Mouse (Mus musculus) gastrocnemius, adult 2 months (tissue): ENCODE measurements around the gene Sucnr1. TPM values are rescaled to one million over a fixed set of nuclear protein-coding genes. Genes with fewer than 3 reads are reported as not detected.

ENCODE experiments used
- DNase-seq: peaks from one replicate; pipeline ENCODE4 v3.0.0; 2022
- H3K27ac ChIP-seq: fragments of 200-600 bp; 2 replicates; pipeline ENCODE4 v1.8.1; 2022; ENCODE audit warnings: mild to moderate bottlenecking
- H3K4me3 ChIP-seq: fragments of 200-600 bp; 2 replicates; pipeline ENCODE4 v1.8.1; 2022; ENCODE audit warnings: mild to moderate bottlenecking, moderate library complexity
- CTCF ChIP-seq: fragments of 200-600 bp; IDR thresholded peaks from 2 replicates; pipeline ENCODE4 v1.8.1; 2022; ENCODE audit warnings: antibody characterized with exemption, mild to moderate bottlenecking, moderate library complexity
- intact Hi-C: fragments of 180-260 bp; cut with DNase I; formaldehyde crosslinking; loops from one replicate; pipeline ENCODE4 v1.15.1; 2025
- long read RNA-seq, 2 experiments: library from polyadenylated mRNA; stranded (forward); transcript quantifications; one replicate each; pipeline ENCODE4 v2.0.0; 2021
- total RNA-seq, 2 experiments: library from RNA; stranded (reverse); gene quantifications; 2 replicates each; pipeline ENCODE4 v1.2.3; 2021

Gene Sucnr1
- total RNA-seq: not detected
- long read RNA-seq, experiment 1: 0 reads
- long read RNA-seq, experiment 2: 0 reads

DNA sequence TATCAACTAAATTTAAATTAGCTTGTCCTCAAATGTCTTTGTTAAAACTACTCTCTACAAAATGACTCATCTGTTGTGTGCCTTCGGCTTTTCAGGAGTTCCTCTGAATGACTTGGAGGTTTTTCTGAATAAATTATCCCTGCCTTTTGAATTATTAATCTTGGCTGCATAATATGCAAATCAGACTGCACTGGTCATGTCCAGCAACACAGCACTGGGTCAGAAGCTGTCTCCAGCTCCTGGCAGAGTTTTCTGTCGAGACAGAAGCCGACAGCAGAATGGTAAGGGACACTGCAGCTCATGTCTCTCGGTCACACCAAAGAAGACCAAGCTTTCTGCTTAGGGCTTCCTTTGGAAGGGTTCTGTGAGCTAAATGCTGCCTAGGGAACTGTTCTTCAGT is at the start of gene Sucnr1:
Gene Sucnr1, plus strand, starts transcription at position 222 of the 400 bp plus-strand sequence.
- peak within 1 kb of the TSS; percentile 28; the same call in 1 of the 2 replicates for H3K4me3 ChIP-seq
- DNase-seq: peak; percentile 22

DNA sequence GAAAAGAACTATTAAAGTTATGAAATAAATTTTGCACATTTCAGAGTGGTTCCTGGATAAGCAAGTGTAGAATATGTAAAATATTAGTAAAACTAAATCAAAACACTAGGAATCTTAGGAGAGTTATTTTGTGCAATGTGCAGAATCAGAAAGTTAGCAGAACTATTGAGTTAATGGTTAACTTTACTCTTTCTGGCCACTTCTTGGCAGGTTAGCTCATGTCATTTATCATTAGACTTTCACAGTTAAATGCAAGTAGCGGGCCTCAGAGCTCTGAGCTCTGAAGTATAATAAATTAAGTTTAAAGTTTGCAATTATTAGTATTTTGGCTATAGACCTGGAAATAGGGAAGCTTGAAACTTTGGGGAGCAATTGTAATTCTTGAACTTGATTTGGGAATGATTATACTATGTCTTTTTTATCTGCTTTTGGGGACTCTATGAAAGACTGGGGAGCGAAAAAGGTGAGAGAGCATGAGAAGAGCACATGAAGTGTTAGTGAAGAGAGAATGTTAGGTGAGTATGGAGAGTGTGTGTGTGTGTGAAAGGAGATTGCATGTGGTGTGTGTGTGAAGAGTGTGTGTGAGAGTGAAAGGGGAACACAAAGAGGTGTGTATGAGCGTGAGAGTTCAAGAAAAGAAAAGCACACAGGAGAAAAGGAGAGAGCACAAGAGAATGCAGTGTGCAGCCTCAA is 35.3 kb upstream of the Sucnr1 start:
- intact Hi-C loops: no loop called here
- DNase-seq: no peak
- Histone ChIP-seq H3K4me3 (no peak overlapping the region), H3K27ac (no peak overlapping the region)
- no peak for TF ChIP-seq CTCF

More for the DNA sequence above, at the start of gene Sucnr1:
- TF ChIP-seq CTCF: no peak
- H3K27ac ChIP-seq: peak within 1 kb of the TSS; percentile 41; the same call in 1 of the 2 replicates
- intact Hi-C loops: no loop called here

DNA sequence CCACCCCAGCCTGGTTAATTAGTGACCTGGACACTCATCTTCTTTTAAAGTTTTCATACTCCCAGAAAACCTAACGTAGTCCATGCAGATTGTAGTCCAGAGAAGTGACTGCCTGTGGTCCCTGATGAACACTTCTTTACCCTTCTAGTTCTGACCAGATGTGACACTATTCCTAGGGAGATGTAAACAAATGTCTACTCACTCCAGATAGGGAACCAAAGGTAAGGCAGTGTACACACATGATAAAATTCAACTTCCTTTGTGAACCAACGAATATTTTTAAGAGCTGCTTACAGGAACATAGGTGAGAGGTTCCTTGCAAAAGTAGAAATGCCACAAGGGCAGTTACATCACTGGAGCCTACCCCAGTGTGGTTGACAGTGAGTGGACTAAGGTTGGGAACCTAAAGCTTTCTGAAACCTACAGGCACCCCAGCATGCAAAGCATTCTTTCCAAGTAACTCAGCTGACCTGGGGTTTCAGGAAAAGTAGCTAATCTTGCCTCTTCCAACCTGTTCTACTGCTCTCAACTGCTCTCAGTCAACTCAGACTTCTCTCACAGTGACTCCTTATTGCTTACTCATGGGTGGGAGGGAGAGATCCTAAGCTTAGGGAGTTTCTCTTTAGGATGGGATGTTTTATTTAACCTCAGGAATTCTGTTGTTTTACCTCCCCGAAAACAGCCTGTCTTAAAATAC is 28.3 kb upstream of the Sucnr1 start:
- no peak for TF ChIP-seq CTCF
- intact Hi-C loops: no loop called here
- no peak overlapping the region for H3K27ac ChIP-seq
- no peak for DNase-seq
- no peak overlapping the region for H3K4me3 ChIP-seq

DNA sequence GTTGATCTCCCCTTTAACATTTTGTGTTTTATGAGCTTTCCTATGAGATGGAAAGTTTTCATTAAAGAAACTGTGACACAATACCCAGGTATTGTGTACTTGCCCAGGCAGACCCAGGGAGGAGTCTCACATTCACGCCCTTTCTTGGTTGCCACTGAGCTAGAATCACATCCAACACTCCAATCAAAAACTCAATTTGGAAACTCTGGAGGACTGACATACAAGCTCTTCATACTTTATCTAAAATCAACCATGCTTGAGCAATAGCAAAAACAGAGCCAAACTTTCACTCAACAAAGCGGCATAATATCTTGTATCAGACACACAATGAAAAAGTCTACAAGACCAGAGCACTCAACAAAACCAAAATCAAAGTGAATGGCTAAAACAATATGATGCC is 27.7 kb upstream of the Sucnr1 start:
- Histone ChIP-seq H3K4me3 (no peak overlapping the region), H3K27ac (no peak overlapping the region)
- no peak for DNase-seq
- intact Hi-C loops: no loop called here
- no peak for TF ChIP-seq CTCF

DNA sequence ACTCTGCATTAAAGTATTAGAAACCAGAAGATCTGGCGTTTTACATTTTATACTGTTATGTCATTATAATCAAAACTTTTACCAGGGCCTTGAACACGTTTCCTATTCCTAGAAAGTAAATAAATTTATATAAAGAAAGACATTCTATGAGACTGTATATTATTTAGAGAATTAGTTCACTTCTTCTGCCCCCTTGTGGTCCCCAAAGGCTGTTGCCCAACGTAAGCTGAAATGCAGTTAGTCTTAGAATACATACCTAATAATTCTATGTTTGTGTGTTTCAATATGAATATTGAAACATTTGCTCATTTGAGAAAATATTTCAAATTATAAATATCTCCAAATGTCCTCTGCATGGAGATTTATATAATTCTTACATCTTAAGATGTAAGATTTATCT is 25.2 kb upstream of the Sucnr1 start:
- peak; percentile 58 for TF ChIP-seq CTCF
- intact Hi-C loops: no loop called here

DNA sequence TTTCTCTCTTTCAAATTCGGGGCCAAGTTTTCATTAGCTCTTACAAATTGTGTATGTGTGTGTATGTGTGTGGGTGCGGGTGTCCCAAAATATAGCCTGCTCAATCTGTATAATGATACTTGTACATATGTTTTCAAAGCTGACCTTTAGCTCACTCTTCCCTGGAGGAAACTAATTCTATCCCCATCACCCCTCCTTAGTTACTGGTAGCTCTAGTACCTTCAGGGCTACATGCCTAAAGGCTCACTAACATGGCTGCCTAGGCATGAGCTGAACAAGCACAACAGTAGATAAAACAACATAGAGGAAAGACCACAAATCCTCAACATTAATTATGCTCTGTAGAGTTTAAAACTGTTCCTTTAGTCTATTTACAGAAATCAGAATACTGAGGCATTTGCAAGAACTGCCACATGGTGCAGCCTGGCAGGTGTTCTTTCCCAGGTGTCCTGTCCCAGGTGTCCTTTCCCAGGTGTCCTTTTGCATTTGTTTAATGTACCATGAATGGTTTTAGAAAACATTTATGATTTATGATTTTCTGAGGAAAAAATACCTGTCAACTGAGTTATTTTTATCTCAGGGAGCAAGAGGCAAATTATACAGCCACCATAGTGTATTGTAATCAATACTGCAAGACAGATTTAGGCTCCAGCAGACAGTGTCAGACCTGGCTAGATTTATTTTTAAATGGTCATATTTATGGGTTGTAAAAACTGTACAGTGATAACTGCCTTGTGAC is 24.4 kb upstream of the Sucnr1 start:
- Histone ChIP-seq H3K27ac (no peak overlapping the region), H3K4me3 (no peak overlapping the region)
- no peak for TF ChIP-seq CTCF
- no peak for DNase-seq
- intact Hi-C loops: no loop called here

More for the DNA sequence above, 25.2 kb upstream of the Sucnr1 start:
- DNase-seq: no peak
- no peak overlapping the region for H3K4me3 ChIP-seq
- H3K27ac ChIP-seq: no peak overlapping the region

DNA sequence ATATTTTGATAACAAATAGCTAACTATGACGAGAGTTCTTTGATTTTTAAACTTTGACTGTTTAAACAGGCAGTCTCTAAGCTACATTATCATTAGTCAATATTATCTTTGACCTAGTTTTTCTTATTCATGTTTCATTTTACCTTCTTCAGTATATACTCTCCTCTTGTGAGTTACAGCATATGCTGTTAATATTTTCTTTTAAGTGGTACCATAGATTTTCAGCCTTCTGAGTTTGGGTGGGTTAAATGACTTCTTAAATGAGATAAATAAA is 23.9 kb upstream of the Sucnr1 start:
- Histone ChIP-seq H3K27ac (no peak overlapping the region), H3K4me3 (no peak overlapping the region)
- TF ChIP-seq CTCF: no peak
- DNase-seq: no peak
- intact Hi-C loops: no loop called here

DNA sequence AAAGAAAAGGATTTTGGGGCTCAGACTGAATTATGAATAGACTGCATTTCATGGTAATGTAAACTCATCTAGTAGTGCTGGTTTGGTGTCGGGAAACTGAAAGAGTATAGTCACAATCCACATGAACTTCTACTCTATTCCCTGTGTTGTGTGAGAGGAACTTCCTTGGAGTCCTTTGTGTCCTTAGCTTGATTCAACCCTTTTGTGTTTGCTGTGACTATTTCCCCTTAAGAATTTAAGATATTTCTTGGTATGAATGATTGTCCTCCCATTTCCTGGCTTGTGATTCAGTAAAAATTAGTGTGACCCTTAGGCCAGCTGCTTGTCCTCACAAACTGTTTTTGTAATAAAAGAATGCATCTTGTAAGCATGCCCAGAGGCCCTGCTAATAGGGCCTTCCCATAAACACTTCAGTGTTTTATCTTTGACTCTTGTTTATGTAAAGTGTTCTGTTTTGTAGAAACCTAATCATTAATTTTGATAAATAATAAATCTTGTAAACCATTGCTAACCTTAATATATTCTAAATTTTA is 2.7 kb upstream of the Sucnr1 start:
- DNase-seq: no peak
- no peak for TF ChIP-seq CTCF
- H3K4me3 ChIP-seq: no peak overlapping the region
- H3K27ac ChIP-seq: peak overlapping the region; percentile 48; the same call in 1 of the 2 replicates
- intact Hi-C loops: no loop called here

DNA sequence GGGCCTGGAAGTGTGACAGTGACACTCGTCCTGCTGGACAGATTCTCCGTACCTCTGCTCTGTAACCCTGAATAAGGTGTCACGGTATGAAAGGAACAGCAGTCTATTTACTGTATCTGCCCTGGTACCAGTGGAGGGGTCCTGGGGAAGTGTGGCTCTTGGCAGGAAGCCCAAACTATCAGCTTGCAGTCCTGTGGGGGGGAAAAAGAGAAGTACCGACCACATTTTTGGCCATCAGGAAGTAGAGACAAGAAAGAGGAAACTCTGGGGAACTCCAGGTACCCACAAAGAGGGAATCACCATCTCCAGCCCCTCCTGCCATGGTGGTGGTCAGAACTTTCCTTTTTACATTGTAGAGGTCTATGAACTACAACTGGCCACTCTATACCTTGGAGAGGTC is 1.1 kb upstream of the Sucnr1 start:
- no peak for TF ChIP-seq CTCF
- intact Hi-C loops: no loop called here
- peak; percentile 23 for DNase-seq
- no peak overlapping the region for H3K4me3 ChIP-seq
- H3K27ac ChIP-seq: no peak overlapping the region

DNA sequence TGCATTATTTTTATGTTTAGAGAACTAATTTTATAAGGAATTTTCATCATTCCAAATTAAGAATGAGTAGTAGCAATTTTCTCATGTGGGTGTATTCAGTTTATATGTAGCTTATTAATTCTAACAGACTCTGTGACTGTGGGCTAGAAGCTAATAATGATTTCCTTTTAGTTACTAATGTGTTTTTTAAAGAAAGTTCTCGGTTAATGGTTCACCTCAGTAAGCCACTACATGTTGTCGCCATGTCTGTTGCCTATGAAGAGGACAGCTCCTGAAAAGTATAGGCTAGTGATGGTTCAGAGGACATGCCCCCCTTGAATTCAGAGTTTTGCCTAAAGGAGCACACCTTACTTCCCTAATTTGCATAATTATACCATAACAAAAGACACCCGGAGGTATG is 1.1 kb downstream of the Sucnr1 start:
- TF ChIP-seq CTCF: no peak
- no peak overlapping the region for H3K27ac ChIP-seq
- DNase-seq: no peak
- no peak overlapping the region for H3K4me3 ChIP-seq
- intact Hi-C loops: no loop called here

DNA sequence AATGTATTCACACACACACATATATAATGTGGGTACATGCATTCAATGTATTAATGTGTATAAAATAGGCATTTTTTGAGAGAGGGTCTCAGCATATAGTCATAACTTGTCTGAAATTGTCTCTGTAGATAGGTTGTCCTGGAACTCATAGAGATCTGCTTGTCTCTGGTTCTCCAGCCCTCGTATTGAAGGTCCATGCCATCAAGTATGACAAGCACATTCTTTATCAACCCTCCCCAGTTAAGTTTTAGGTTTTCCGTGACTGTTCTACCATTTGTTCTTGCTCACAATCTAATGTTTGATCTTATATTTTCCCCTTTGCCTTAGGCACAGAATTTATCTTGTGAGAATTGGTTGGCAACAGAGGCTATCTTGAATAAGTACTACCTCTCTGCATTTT is 4.1 kb downstream of the Sucnr1 start:
- no peak for TF ChIP-seq CTCF
- intact Hi-C loops: no loop called here
- no peak for DNase-seq
- H3K27ac ChIP-seq: no peak overlapping the region
- no peak overlapping the region for H3K4me3 ChIP-seq

DNA sequence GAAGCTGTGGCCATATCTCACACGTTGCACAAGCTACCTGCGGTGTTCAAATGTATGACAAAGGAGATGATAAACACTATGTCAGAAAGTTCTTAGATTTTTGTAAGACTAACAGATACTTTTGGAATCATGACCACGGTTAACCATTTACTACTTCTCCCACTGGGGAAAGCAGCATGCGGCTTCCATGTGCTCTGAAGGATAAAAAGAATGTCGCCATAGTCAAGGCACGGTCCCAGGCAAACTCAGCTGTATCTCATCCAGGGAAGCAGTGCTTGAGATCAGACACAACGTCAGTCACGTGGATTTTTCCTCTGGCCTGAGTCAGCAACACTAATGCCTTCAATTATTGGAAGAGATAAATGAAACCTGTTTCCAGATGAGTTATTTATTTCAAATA is 9.7 kb downstream of the Sucnr1 start:
- no peak for DNase-seq
- intact Hi-C loops: no loop called here
- no peak overlapping the region for H3K27ac ChIP-seq
- TF ChIP-seq CTCF: no peak
- H3K4me3 ChIP-seq: no peak overlapping the region
